Mouse (Mus musculus) cerebellum, adult 8-10 months (tissue): ENCODE measurements at regions not wholly inside any gene's neighbourhood (a gene's known extent, or its start where the extent isn't known, plus 50 kb on each side); places are given as distances from the start of the nearest gene placed in this dataset.
A peak's percentile ranks its signal among the peaks of the same experiment; 100 is the strongest.

Source experiments
- DNase-seq: peaks from one replicate; pipeline ENCODE4 v3.0.0; 2022

GRCm38 (mm10) chr5:83533901-83534300 lies 178.9 kb upstream of the Tecrl start:
- DNase-seq: no peak

GRCm38 (mm10) chr5:83518661-83519060 lies 163.7 kb upstream of the Tecrl start:
- DNase-seq: no peak

- DNase-seq: peak; percentile 10
These were observed 129.1 kb upstream of the Tecrl start for GRCm38 (mm10) chr5:83484135-83484534.

- peak; percentile 38 for DNase-seq
These were observed 85.3 kb upstream of the Tecrl start for GRCm38 (mm10) chr5:83440259-83440658.

GRCm38 (mm10) chr5:83436510-83436909 lies 81.5 kb upstream of the Tecrl start:
- no peak for DNase-seq

- DNase-seq: no peak
These were observed 66.7 kb upstream of the Tecrl start for GRCm38 (mm10) chr5:83421708-83422107.

- no peak for DNase-seq
These were observed 55.2 kb upstream of the Tecrl start for GRCm38 (mm10) chr5:83410221-83410620.

- no peak for DNase-seq
These were observed 50.4 kb upstream of the Tecrl start for GRCm38 (mm10) chr5:83405266-83405954.
